Mouse (Mus musculus) 3T3-L1 (cell line): ENCODE results near the gene B020031M17Rik.
"Not testable (repeated sequence)": the region's sequence is repeated elsewhere in the genome, so short reads cannot be mapped to it uniquely, and the experiment has no call there.

Experiments
- DNase-seq: peaks from one replicate; pipeline ENCODE4 v3.0.0-alpha.2; 2015; ENCODE audit warnings: low read depth, low spot score

B020031M17Rik gene

DNA sequence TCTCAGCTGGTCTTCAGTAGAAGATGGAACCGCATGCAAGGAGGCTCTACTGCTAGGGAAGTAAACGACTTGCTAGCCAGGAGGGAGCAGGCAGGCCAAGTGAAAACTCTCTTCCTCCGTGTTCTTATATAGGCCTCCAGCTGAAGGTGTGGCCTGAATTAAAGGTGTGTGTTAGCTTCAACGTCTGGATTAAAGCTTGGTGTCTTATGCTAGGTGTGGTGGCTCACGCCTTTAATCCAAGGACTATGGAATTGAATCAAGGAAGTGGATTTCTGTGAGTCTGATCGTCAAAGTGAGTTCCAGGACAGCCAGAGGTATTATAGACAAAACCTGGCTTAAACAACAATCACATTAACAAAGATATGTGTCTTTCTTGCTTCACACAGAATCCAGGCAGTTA, at the start of gene B020031M17Rik:
Gene B020031M17Rik, minus strand, starts transcription at position 101 of the 400 bp plus-strand sequence.
- DNase-seq: not testable (repeated sequence)

DNA sequence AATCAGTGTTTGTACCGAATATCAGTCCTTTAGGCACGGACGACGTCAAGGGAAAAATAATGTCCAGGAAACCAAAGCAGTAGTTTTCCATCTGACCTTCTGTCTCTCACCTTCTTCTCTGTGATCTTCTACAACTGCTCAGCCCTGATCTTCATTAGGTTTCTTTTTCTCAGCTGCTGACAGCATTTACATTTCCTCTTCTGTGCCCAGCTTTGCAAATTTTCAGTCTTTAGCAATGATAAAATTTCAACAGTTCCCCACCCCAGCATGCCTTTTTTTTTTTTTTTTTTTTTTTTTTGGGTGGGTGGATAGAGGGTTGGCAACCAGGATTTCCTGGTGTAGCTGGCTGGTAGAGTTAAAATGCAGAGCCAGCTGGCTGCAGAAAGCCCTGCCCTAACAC, 48.6 kb upstream of the B020031M17Rik start:
- DNase-seq: not testable (repeated sequence)

DNA sequence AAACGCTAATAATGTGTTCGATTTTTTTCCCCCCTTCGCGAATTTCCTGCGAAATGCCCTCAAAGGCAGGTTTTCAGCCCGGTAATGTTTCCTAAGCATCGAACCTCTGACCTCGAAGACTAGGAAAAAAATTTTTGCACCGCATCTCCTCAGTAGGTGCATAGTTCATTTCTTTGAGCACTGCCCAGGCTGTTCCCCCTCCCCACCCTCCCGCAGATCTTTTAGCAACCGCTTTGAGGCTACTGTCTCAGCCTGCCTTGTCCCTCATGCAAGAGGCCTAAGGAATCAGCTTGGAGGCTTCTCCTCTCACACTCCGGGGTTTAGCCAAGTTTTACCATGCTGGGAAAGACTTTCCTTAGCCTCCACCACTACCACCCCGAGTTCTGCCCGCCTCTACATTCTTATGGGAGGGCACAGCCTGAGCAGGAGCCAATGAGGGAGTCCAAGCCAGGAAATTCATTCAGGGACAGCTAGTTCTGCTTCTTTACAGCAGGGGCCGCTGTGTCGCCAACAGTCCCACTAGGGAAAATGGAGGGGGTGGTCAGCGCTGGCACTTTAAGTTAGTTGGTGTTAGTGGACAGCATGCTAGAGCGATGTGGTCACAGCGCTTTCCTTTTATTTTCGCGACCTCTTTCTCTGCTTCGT, 48.0 kb upstream of the B020031M17Rik start:
- not testable (repeated sequence) for DNase-seq

GRCm38 (mm10) chr13:119991917-119992496, 41.4 kb upstream of the B020031M17Rik start:
- not testable (repeated sequence) for DNase-seq

DNA sequence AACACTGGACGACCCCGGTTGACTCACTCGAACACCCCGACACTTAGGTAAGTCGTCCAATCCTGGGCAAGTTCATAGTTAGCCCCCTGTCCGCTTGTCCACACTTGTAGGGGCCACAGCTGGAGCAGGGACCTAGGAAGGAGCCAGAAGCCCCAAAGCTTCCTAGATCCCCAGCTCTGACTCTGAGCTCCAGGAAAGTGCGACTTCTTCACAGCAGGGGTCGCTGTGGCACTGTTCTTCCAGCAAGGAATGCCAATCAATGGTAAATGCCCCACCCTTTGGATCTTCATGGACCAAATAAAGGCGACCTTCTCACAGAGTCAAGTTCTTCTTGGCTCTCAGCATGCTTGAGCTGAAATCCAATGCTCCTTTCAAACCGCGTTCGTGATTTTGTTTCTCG, 40.7 kb upstream of the B020031M17Rik start:
- DNase-seq: not testable (repeated sequence)

- not testable (repeated sequence) for DNase-seq
Observed at GRCm38 (mm10) chr13:119969163-119969562, 18.6 kb upstream of the B020031M17Rik start.

GRCm38 (mm10) chr13:119968193-119968592, 17.6 kb upstream of the B020031M17Rik start:
- not testable (repeated sequence) for DNase-seq

GRCm38 (mm10) chr13:119965968-119966367, 15.4 kb upstream of the B020031M17Rik start:
- DNase-seq: not testable (repeated sequence)

GRCm38 (mm10) chr13:119965302-119965952, 14.8 kb upstream of the B020031M17Rik start:
- not testable (repeated sequence) for DNase-seq

DNA sequence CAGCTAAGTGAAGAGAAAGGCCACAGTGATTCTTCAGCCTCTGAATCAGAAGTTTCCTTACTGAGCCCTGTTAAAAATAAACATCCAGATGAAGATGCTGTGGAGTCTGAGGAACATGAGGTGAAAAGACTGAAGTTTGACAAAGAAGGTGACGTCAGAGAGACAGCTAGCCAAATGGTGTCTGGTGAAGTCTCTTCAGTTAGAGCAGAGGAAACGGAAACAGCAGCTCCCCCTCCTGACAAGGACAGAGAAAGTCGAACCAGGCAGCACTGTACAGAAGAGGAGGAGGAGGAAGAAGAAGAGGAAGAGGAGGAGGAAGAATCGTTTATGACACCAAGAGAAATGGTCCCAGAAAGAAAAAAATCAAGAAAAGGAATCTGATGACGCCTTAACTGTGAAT, 12.2 kb upstream of the B020031M17Rik start:
- not testable (repeated sequence) for DNase-seq

DNA sequence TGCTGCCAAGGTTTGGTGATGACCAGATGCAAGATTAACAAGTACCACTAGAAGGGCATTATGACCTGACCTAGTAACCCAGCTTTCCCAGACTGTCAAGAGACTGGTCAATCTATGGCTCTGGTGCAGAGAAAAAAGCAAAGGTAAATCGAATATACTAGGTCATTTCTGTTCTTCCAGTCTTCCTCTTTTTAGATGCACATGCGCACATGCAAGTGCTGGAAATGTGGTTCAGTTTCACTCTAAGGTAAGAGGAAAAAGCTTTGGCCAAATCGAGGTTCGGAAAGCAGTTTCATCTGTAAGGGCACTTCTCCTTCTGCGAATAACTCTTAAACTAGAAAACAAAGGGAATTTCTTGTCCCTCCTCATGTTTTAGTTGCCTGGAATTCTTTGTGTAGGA, 5.0 kb upstream of the B020031M17Rik start:
- DNase-seq: not testable (repeated sequence)

- not testable (repeated sequence) for DNase-seq
Observed at GRCm38 (mm10) chr13:119955089-119955488, 4.5 kb upstream of the B020031M17Rik start.

DNA sequence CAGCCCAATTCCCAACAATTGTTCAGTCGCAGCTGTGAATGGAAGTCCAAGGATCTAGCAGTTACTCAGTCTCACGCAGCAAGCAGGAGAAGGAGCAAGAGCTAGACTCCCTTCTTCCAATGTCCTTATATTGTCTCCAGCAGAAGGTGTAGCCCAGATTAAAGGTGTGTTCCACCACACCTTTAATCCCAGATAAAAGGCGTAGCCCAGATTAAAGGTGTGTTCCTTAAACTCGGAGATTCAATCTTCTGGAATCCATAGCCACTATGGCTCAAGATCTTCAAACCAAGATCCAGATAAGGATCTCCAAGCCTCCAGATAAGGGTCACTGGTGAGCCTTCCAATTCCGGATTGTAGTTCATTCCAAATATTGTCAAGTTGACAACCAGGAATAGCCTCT, 21.4 kb downstream of the B020031M17Rik start, which contains the start of gene Gm21761:
Gene Gm21761, minus strand, starts transcription at position 101 of the 400 bp plus-strand sequence.
- DNase-seq: not testable (repeated sequence)

- not testable (repeated sequence) for DNase-seq
Observed at GRCm38 (mm10) chr13:119924597-119925340, 25.8 kb downstream of the B020031M17Rik start.

DNA sequence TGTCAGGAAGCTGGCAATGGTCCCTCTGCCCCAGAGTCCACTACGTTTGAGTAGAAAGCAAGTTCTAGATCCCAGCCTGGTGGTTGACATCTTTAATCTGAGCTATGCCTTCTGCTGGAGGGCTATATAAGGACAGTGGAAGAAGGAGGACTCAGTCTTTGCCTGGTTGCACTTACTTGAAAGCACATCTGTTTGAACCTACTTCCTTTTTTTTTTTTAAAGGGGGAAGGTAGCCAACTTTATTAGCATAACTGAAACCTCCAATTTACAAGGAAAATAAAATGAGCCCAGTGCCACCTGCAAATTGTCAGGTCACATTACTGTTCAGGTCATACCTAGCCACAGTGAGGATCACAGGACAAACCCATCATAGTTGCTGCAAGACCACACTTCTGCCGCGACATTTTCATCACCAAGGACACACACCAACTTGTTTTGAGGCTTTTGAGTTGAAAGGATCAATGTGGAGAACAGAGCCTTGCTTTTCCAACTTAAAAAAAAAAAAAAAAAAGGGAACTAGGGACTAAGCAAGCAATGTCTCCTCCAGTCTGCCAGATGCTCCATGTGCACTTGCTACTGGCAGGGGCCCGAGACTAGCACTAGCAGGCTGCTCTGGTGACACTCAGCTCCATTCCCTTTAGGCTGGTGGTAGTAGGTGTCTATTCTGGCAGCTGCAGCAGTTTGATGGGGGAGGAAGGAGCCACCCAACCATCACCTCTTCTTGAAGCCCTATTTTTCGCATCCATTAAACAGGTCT, 33.5 kb downstream of the B020031M17Rik start:
- DNase-seq: not testable (repeated sequence)

- DNase-seq: not testable (repeated sequence)
Observed at GRCm38 (mm10) chr13:119916449-119916848, 34.2 kb downstream of the B020031M17Rik start.
